Mouse (Mus musculus): ENCODE results near the gene Klra3. TPM values are rescaled to one million over a fixed set of nuclear protein-coding genes. Genes with fewer than 3 reads are reported as not detected.
"Not testable (repeated sequence)": the region's sequence is repeated elsewhere in the genome, so short reads cannot be mapped to it uniquely, and the experiment has no call there.

Klra3 gene
- total RNA-seq (2021) = not detected

DNA sequence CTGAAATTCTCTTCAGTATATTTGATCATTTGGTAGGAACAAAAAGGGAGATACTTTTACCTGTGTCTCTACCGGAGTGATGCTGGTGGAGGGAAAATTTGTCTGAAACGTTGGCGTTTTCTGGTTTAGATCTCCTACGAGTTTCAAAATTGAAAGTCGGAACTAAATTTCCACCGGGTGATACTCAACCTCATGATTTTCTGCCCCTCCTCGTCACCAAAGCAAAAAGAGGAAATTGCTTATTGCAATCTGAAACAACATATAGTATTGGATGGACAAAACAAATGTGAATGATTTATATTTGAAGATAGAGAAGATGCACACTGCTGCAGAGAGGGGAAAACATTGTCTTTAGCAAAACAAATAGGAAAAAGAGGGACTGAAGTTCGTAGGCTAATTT lies at the start of gene Klra3:
TSS of gene Klra3 (minus strand) at position 164 of the 400 bp plus-strand sequence.
- no peak for DNase-seq
- intact Hi-C loops (cut with DNase I) = no loop called here

DNA sequence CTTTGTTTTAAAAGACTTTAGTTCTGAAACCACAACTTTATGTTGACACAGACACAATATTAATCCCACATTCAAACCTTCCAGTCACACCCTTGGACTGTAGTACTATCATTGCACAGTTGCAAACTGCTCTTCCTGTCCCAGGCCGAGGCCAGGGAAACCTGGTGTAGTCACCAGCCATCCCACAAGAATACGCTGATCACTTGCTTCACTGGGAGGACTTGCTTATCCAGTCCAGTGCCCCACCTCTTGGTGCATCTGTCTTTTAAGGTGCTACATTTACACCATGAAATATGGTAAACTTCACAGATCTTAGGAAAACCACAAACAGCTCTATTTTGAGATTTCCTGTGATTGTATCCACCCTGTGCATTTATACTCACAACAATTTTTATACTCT lies 49.4 kb upstream of the Klra3 start, which contains the start of gene Klra1:
TSS of gene Klra1 (minus strand) at position 125 of the 400 bp plus-strand sequence.
- no peak for DNase-seq
- intact Hi-C loops (cut with DNase I) = no loop called here

DNA sequence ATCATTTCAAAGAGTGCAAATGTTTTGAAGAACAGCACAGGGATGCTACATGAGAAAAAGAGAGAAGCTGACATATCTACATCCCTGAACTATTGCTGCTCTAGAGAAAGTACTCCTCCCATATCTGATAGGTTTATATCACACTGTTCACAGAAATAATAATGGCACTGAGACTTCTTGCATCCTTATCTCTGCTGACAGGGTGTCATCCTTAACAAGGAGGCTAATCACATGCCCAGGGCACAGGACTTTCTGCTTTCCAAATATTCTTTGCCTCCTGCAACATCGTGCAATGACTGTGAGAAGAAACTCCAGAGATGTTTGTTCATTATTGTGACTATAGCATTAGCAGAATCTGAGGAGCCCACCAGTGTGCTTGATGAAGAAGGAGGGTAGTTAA lies 48.4 kb upstream of the Klra3 start:
- intact Hi-C loops (cut with DNase I) = no loop called here
- no peak for DNase-seq

DNA sequence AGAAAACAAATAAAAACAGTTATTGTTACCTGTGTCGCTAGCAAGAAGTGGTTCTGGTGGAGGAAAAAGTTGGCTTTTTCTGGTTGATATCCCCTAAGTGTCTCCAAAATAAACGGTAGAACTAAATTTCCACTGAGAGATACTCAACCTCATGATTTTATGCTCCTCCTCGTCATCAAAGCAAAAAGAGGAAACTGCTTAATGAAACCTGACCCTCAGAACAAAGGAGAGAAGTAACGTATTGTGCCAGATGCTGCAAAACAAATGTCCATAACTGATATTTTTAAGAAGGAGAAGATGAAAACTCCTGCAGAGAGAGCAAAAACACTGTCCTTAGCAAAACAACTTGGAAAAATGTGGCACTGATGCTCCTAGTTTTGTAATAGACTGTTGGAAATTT lies 45.0 kb upstream of the Klra3 start:
- no peak for DNase-seq
- intact Hi-C loops (cut with DNase I) = no loop called here

DNA sequence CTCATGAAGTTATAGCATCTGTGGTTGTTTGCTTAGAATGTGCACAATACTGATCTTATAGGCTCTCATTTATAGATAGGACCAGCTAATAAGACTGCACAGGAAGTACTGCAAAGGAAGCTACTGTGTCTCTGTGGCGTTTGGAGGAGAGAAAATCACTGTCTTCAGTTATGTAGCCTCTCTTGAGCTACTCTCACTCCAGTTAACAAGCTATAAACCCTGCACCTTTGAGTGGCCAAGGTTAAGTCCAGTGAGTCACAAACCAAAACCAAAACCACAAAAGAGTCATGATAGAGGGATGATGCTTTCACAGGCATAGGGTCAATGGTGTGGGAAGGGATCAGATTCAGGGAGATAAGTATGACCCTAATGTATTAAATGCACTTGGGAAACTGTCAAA lies 8.0 kb upstream of the Klra3 start:
- intact Hi-C loops (cut with DNase I) = not testable (repeated sequence)

GRCm38 (mm10) chr6:130341973-130342372 lies 4.6 kb upstream of the Klra3 start:
- intact Hi-C loops (cut with DNase I); DNase-seq: not testable (repeated sequence)

More for the DNA sequence above, 8.0 kb upstream of the Klra3 start:
- not testable (repeated sequence) for DNase-seq

GRCm38 (mm10) chr6:130287984-130288649 lies 49.3 kb downstream of the Klra3 start:
- intact Hi-C loops (cut with DNase I) = no loop called here
- no peak for DNase-seq

- intact Hi-C loops (cut with DNase I); DNase-seq: not testable (repeated sequence)
Measured at GRCm38 (mm10) chr6:130281828-130282227, 55.5 kb downstream of the Klra3 start, which contains the start of gene Klra10. TSS of gene Klra10 (minus strand) at chr6:130281928.

Other genes with a start within 250 kb of the Klra3 start
- gene Klra8, start 207.7 kb downstream of the Klra3 start, total RNA-seq (2021) = under 1 TPM in 1 of 2 experiments, not detected in 1; 0.22 TPM
- under 1 TPM; 0.45 to 0.87 TPM for gene Klra9, start 144.5 kb downstream of the Klra3 start, total RNA-seq (2021)
- gene Klra7, start 104.3 kb downstream of the Klra3 start, total RNA-seq (2021) = not detected
- not detected for gene Klra10, start 55.6 kb downstream of the Klra3 start, total RNA-seq (2021)
- not detected for gene Klra1, start 49.3 kb upstream of the Klra3 start, total RNA-seq (2021)

Measured in heart, postnatal 10 days (tissue).